Mouse (Mus musculus) embryonic facial prominence, embryonic 11.5 days (tissue): Measurements from ENCODE around the gene Slc35c1. TPM values are rescaled to one million over a fixed set of nuclear protein-coding genes. Genes with fewer than 3 reads are reported as not detected.

Source experiments
- ATAC-seq: fragments of 200-750 bp; cut with Nextera tagmentation; replicated peaks from 2 replicates; pipeline ENCODE4 v1.8.0; 2017; ENCODE audit warnings: low read depth; ENCODE audit not compliant: insufficient number of reproducible peaks, low FRiP score, low TSS enrichment
- DNase-seq: peaks from one replicate; pipeline ENCODE4 v3.0.0-alpha.2; 2015; ENCODE audit warnings: low spot score
- H3K27ac ChIP-seq: fragments of 300-500 bp; sonication (generic); replicated peaks from 2 replicates; pipeline ENCODE4 v1.5.1; 2014; ENCODE audit warnings: mild to moderate bottlenecking, low read depth, low read length, control low read depth
- H3K27me3 ChIP-seq: fragments of 300-500 bp; sonication (generic); 2 replicates; pipeline ENCODE4 v1.6.1; 2014; ENCODE audit warnings: mild to moderate bottlenecking, low read length, moderate library complexity, mixed read lengths; ENCODE audit not compliant: control insufficient read depth, insufficient read depth
- H3K36me3 ChIP-seq: fragments of 300-500 bp; sonication (generic); replicated peaks from 2 replicates; pipeline ENCODE4 v1.6.1; 2014; ENCODE audit warnings: low read depth, mild to moderate bottlenecking, low read length, moderate library complexity, mixed read lengths; ENCODE audit not compliant: control insufficient read depth, insufficient read depth
- H3K4me1 ChIP-seq: fragments of 300-500 bp; sonication (generic); 2 replicates; pipeline ENCODE4 v1.6.1; 2014; ENCODE audit warnings: low read length, mixed read lengths; ENCODE audit not compliant: control insufficient read depth, insufficient read depth
- H3K4me2 ChIP-seq: fragments of 300-500 bp; sonication (generic); 2 replicates; pipeline ENCODE4 v1.6.1; 2014; ENCODE audit warnings: low read depth, mild to moderate bottlenecking, control low read depth, low read length, moderate library complexity
- H3K4me3 ChIP-seq: fragments of 300-500 bp; sonication (generic); 2 replicates; pipeline ENCODE4 v1.5.1; 2014; ENCODE audit warnings: low read depth, low read length, control low read depth
- H3K9ac ChIP-seq: fragments of 300-500 bp; sonication (generic); replicated peaks from 2 replicates; pipeline ENCODE4 v1.6.1; 2014; ENCODE audit warnings: mild to moderate bottlenecking, control low read depth, low read length
- H3K9me3 ChIP-seq: fragments of 300-500 bp; sonication (generic); replicated peaks from 2 replicates; pipeline ENCODE4 v1.6.1; 2016; ENCODE audit warnings: mild to moderate bottlenecking, low read length, inconsistent platforms, mixed read lengths; ENCODE audit not compliant: control insufficient read depth
- WGBS: fragments of 180-500 bp; shearing (Covaris S2); extraction: QIAGEN DNeasy Blood & Tissue Kit; methylation state at CpG from one replicate; pipeline ENCODE4 v1.1.7; 2014; 5-methylcytosine and 5-hydroxymethylcytosine counted together
- polyA plus RNA-seq: library from polyadenylated mRNA; unstranded; fragments of >200 nt; fragmentation: Nextera tagmentation; extraction: Ambion mirVana; gene quantifications from 2 replicates; pipeline ENCODE4 v1.2.1, GENCODE M21; 2014

The Slc35c1 gene
- polyA plus RNA-seq, 1 experiment from 2014 or later = 6.1 TPM

GRCm38 (mm10) chr2:92440432-92440831 is 19.9 kb downstream of the Slc35c1 start:
- DNase-seq (no peak), ATAC-seq (no peak)
- H3K4me1 ChIP-seq = no peaks in the 10 kb centered on the region

GRCm38 (mm10) chr2:92438567-92438966 is 21.8 kb downstream of the Slc35c1 start:
- ATAC-seq (no peak), DNase-seq (no peak)
- 58% methylated on average over 3 of the region's 3 CpGs for WGBS
- H3K27me3 ChIP-seq = no peaks in the 10 kb centered on the region
- H3K4me3 ChIP-seq = no peak overlapping the region
- H3K4me2 ChIP-seq = no peak overlapping the region
- no peak overlapping the region for H3K9ac ChIP-seq
- H3K4me1 ChIP-seq = no peaks in the 10 kb centered on the region
- no peak overlapping the region for H3K27ac ChIP-seq
- H3K9me3 ChIP-seq = no peaks in the 10 kb centered on the region
- no peaks in the 10 kb centered on the region for H3K36me3 ChIP-seq

More at GRCm38 (mm10) chr2:92440432-92440831, 19.9 kb downstream of the Slc35c1 start:
- Histone ChIP-seq H3K4me2 (no peak overlapping the region), H3K27me3 (no peaks in the 10 kb centered on the region), H3K9ac (no peak overlapping the region; the same call in 1 of the 2 replicates), H3K4me3 (no peak overlapping the region), H3K36me3 (no peaks in the 10 kb centered on the region), H3K9me3 (no peaks in the 10 kb centered on the region), H3K27ac (no peak overlapping the region)
- WGBS = 62% methylated on average over 6 of the region's 6 CpGs

GRCm38 (mm10) chr2:92437875-92438274 is 22.5 kb downstream of the Slc35c1 start:
- DNase-seq = peak; percentile 92
- Histone ChIP-seq H3K9ac (no peak overlapping the region), H3K36me3 (no peaks in the 10 kb centered on the region), H3K4me1 (no peaks in the 10 kb centered on the region), H3K4me3 (no peak overlapping the region), H3K27ac (no peak overlapping the region), H3K4me2 (no peak overlapping the region), H3K27me3 (no peaks in the 10 kb centered on the region), H3K9me3 (no peaks in the 10 kb centered on the region)
- WGBS = under 1% methylated on average over 5 of the region's 5 CpGs
- no peak for ATAC-seq

- DNase-seq (no peak), ATAC-seq (no peak)
- no peak overlapping the region for H3K9ac ChIP-seq
- no peak overlapping the region for H3K4me2 ChIP-seq
- H3K4me3 ChIP-seq = no peak overlapping the region
- no peaks in the 10 kb centered on the region for H3K9me3 ChIP-seq
- H3K36me3 ChIP-seq = no peaks in the 10 kb centered on the region
- no peak overlapping the region for H3K27ac ChIP-seq
- no peaks in the 10 kb centered on the region for H3K27me3 ChIP-seq
- no peaks in the 10 kb centered on the region for H3K4me1 ChIP-seq
- 87% methylated on average over 4 of the region's 4 CpGs for WGBS
Measured at GRCm38 (mm10) chr2:92437366-92437765, 23.0 kb downstream of the Slc35c1 start.

- DNase-seq (no peak), ATAC-seq (no peak)
- H3K27me3 ChIP-seq = no peaks in the 10 kb centered on the region
- H3K36me3 ChIP-seq = no peaks in the 10 kb centered on the region
- no peak overlapping the region for H3K4me3 ChIP-seq
- peaks cover 3% of the 10 kb centered on the region; the same call in 1 of the 2 replicates for H3K4me1 ChIP-seq
- H3K9me3 ChIP-seq = no peaks in the 10 kb centered on the region
- no peak overlapping the region for H3K27ac ChIP-seq
- WGBS = 55% methylated on average over 6 of the region's 6 CpGs
- no peak overlapping the region for H3K9ac ChIP-seq
- no peak overlapping the region for H3K4me2 ChIP-seq
Measured at GRCm38 (mm10) chr2:92435023-92435422, 25.3 kb downstream of the Slc35c1 start.

- H3K36me3 ChIP-seq = no peaks in the 10 kb centered on the region
- DNase-seq (no peak), ATAC-seq (no peak)
- peak overlapping the region; percentile 74 for H3K4me2 ChIP-seq
- H3K9ac ChIP-seq = peak overlapping the region; percentile 38; the same call in 1 of the 2 replicates
- peaks cover 3% of the 10 kb centered on the region; the same call in 1 of the 2 replicates for H3K4me1 ChIP-seq
- no peak overlapping the region for H3K27ac ChIP-seq
- 9% methylated on average over 12 of the region's 12 CpGs for WGBS
- H3K27me3 ChIP-seq = no peaks in the 10 kb centered on the region
- no peaks in the 10 kb centered on the region for H3K9me3 ChIP-seq
- peak overlapping the region; percentile 76 for H3K4me3 ChIP-seq
Measured at GRCm38 (mm10) chr2:92434375-92434745, 26.0 kb downstream of the Slc35c1 start.

GRCm38 (mm10) chr2:92433578-92434374 is 26.6 kb downstream of the Slc35c1 start, which contains the start of gene Cry2:
Cry2 (minus strand) TSS chr2:92434043.
- under 1% methylated on average over 76 of the region's 76 CpGs for WGBS
- Histone ChIP-seq H3K27me3 (no peaks in the 10 kb centered on the region), H3K36me3 (no peaks in the 10 kb centered on the region), H3K4me2 (peak within 1 kb of the TSS; percentile 86), H3K9me3 (no peaks in the 10 kb centered on the region), H3K4me3 (peak within 1 kb of the TSS; percentile 76), H3K9ac (peak within 1 kb of the TSS; percentile 74), H3K4me1 (peaks cover 3% of the 10 kb centered on the region; the same call in 1 of the 2 replicates), H3K27ac (no peak within 1 kb of the TSS)
- DNase-seq = peak; percentile 98
- peak; percentile 96 for ATAC-seq
